Mouse (Mus musculus): ENCODE measurements at regions not wholly inside any gene's neighbourhood (a gene's known extent, or its start where the extent isn't known, plus 50 kb on each side); places are given as distances from the start of the nearest gene placed in this dataset.

- ATAC-seq (ENCODE audit: low FRiP score) (no peak), DNase-seq (ENCODE audit: low spot score, missing footprints) (no peak)
- H3K4me1 ChIP-seq (ENCODE audit: control insufficient read depth, insufficient read depth, low read length): no peaks in the 10 kb centered on the region
- no peaks in the 10 kb centered on the region for H3K27me3 ChIP-seq (ENCODE audit: control insufficient read depth, insufficient read depth, low read length)
- no peak overlapping the region for H3K4me2 ChIP-seq
- WGBS: 85% methylated on average over 27 of the region's 27 CpGs
- no peak overlapping the region for H3K9ac ChIP-seq (ENCODE audit: low read length)
- H3K27ac ChIP-seq (ENCODE audit: low read depth, low read length): no peak overlapping the region
- peaks cover 3% of the 10 kb centered on the region; the same call in 1 of the 2 replicates for H3K9me3 ChIP-seq (ENCODE audit: control insufficient read depth, low read length)
- no peak overlapping the region for H3K4me3 ChIP-seq (ENCODE audit: low read depth, low read length)
- no peaks in the 10 kb centered on the region for H3K36me3 ChIP-seq (ENCODE audit: control insufficient read depth, insufficient read depth, low read length)
Measured at GRCm38 (mm10) chr12:24383016-24383415, 115.1 kb upstream of the Taf1b start.

GRCm38 (mm10) chr12:24424958-24425357 lies 73.2 kb upstream of the Taf1b start:
- Histone ChIP-seq H3K9me3 (ENCODE audit: control insufficient read depth, low read length) (peaks cover 4% of the 10 kb centered on the region; the same call in 1 of the 2 replicates), H3K4me1 (ENCODE audit: control insufficient read depth, insufficient read depth, low read length) (no peaks in the 10 kb centered on the region), H3K9ac (ENCODE audit: low read length) (no peak overlapping the region), H3K4me2 (no peak overlapping the region), H3K4me3 (ENCODE audit: low read depth, low read length) (no peak overlapping the region), H3K36me3 (ENCODE audit: control insufficient read depth, insufficient read depth, low read length) (no peaks in the 10 kb centered on the region), H3K27me3 (ENCODE audit: control insufficient read depth, insufficient read depth, low read length) (no peaks in the 10 kb centered on the region), H3K27ac (ENCODE audit: low read depth, low read length) (no peak overlapping the region)
- peak; percentile 82 for DNase-seq (ENCODE audit: low spot score, missing footprints)
- no peak for ATAC-seq (ENCODE audit: low FRiP score)
- 70% methylated on average over 17 of the region's 17 CpGs for WGBS
